Mouse (Mus musculus): ENCODE results near the gene Lama5. TPM values are rescaled to one million over a fixed set of nuclear protein-coding genes. Genes with fewer than 3 reads are reported as not detected.
A peak's percentile ranks its signal among the peaks of the same experiment; 100 is the strongest.

Gene Lama5
- polyA plus RNA-seq, 2 experiments = 31.2 to 47.3 TPM

DNA sequence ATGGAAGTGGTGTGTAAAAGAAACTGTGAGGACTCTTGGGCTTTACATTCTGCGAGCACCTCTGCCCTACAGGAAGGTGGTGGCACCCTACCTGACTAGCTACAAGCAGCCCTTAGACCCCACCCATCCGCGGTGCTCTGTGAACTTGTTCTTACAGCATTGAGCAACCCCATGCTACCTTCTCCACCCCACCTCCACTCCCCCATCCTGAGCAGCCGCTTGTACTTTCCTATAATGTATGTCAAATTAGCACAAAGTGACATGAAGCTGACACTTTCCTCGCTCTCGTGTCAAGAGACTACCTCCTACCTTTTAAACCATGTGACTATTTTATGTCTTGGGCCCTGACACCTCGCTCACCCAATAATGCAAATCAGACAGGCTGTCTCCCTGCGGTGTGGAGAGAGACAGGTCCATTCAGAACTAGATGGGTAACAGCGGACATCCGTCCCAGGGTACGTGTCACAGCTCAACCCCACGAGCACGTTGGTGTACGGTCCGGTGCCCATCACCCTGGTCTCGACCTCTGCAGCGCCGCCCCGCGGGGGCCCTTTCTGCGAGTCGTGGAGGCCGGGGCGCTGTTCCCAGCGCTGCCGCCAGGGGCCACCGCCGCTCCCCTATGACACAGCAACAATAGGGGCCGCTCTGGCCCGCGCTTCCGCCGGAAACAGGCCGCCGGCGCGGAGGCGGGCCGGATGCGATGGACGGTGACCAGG is 54.7 kb downstream of the Lama5 start, which contains the start of gene Adrm1:
Gene Adrm1, plus strand, starts transcription at position 680 of the 716 bp plus-strand sequence.
- TF ChIP-seq POLR2A (IDR thresholded peaks at IDR 0.05; ENCODE audit: borderline replicate concordance, extremely low read depth, insufficient read depth, insufficient read length) = no peak
- Histone ChIP-seq H3K9me3 (ENCODE audit: control insufficient read depth, low read length) (no peaks in the 10 kb centered on the region), H3K4me3 (replicated peaks; ENCODE audit: low read length) (peak within 1 kb of the TSS; percentile 97), H3K4me2 (replicated peaks; ENCODE audit: low read depth, low read length, severe bottlenecking) (peak within 1 kb of the TSS; percentile 87), H3K9ac (ENCODE audit: low read depth, low read length, severe bottlenecking) (peak within 1 kb of the TSS; percentile 95), H3K4me1 (ENCODE audit: control insufficient read depth, insufficient read depth, low read length) (peaks cover 10% of the 10 kb centered on the region; the same call in 1 of the 2 replicates), H3K27ac (replicated peaks; ENCODE audit: low read depth, low read length) (peak within 1 kb of the TSS; percentile 89), H3K27me3 (ENCODE audit: control insufficient read depth, insufficient read depth, low read length) (no peaks in the 10 kb centered on the region), H3K36me3 (ENCODE audit: control insufficient read depth, insufficient read depth, low read length) (peaks cover 30% of the 10 kb centered on the region)
- peak; percentile 99 for ATAC-seq (ENCODE audit: low FRiP score, low read depth)
- 4% methylated on average over 37 of the region's 41 CpGs for WGBS
- peak; percentile 93 for DNase-seq (ENCODE audit: low spot score)

DNA sequence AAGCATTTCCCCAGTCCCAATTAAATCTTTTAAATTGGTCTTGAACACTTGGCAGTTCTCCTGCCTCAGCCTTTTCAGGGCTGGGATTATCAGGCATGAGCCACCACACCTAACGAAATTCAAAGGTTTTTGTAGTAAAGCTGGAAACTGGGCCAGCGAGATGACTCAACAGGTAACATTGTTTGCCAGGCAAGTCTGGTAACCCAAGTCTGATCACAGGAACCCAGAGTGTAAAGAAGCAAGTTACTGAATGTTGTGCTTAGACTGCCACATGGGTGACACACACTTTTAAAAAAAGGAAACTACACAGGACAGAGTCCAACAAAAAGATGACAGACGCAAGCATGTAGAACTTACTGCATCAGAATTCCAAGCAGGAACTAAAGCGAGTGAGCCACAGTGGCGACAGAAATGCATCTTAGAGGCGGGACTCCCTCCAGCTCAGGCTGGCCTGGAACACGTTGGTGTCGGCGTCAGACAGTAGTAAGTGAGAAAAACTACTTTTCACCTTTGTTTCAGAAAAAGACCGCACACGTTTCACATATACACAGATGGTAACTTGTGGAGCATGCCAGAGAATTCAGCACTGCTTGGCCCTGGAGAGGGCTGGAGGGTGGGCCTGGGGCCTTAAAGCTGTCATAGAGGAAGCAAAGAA is 55.4 kb downstream of the Lama5 start:
- Histone ChIP-seq H3K36me3 (ENCODE audit: control insufficient read depth, insufficient read depth, low read length) (peaks cover 23% of the 10 kb centered on the region), H3K27ac (replicated peaks; ENCODE audit: low read depth, low read length) (no peak overlapping the region)
- no peak for TF ChIP-seq POLR2A (IDR thresholded peaks at IDR 0.05; ENCODE audit: borderline replicate concordance, extremely low read depth, insufficient read depth, insufficient read length)

DNA sequence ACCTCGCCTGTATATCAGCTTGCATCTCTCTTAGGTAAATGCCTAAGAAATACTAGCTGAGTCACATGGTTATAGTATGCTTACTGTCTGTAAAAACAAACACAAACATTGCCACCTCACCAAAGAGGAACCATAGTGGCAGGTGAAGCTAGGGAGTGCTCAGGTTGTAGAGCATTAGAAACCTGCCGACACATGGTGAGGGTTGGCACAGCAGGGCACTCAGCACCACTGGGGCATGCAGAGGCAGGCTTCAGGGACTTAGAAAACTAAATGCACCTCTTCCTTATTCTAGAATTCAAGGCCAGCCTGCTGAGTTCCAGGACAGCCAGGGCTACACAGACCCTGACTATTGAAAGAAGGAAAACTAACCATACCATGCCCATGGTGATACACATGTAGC is 58.8 kb downstream of the Lama5 start:
- no peak overlapping the region for H3K4me3 ChIP-seq (replicated peaks; ENCODE audit: low read length)
- no peak overlapping the region for H3K27ac ChIP-seq (replicated peaks; ENCODE audit: low read depth, low read length)
- H3K9me3 ChIP-seq (ENCODE audit: control insufficient read depth, low read length) = no peaks in the 10 kb centered on the region
- no peak for TF ChIP-seq POLR2A (IDR thresholded peaks at IDR 0.05; ENCODE audit: borderline replicate concordance, extremely low read depth, insufficient read depth, insufficient read length)
- H3K36me3 ChIP-seq (ENCODE audit: control insufficient read depth, insufficient read depth, low read length) = peaks cover 12% of the 10 kb centered on the region
- no peak overlapping the region for H3K4me2 ChIP-seq (replicated peaks; ENCODE audit: low read depth, low read length, severe bottlenecking)
- no peaks in the 10 kb centered on the region; the same call in 1 of the 2 replicates for H3K4me1 ChIP-seq (ENCODE audit: control insufficient read depth, insufficient read depth, low read length)
- no peak for DNase-seq (ENCODE audit: low spot score)
- WGBS = 83% methylated on average over 2 of the region's 2 CpGs
- no peak for ATAC-seq (ENCODE audit: low FRiP score, low read depth)
- H3K9ac ChIP-seq (ENCODE audit: low read depth, low read length, severe bottlenecking) = no peak overlapping the region
- no peaks in the 10 kb centered on the region for H3K27me3 ChIP-seq (ENCODE audit: control insufficient read depth, insufficient read depth, low read length)

More for the DNA sequence above, 55.4 kb downstream of the Lama5 start:
- ATAC-seq (ENCODE audit: low FRiP score, low read depth) = no peak
- 79% methylated on average over 11 of the region's 11 CpGs for WGBS
- 0 out of 2 replicates have a peak overlapping the region, but pooled peaks have one; percentile 95 for H3K9ac ChIP-seq (ENCODE audit: low read depth, low read length, severe bottlenecking)
- DNase-seq (ENCODE audit: low spot score) = no peak
- peaks cover 10% of the 10 kb centered on the region; the same call in 1 of the 2 replicates for H3K4me1 ChIP-seq (ENCODE audit: control insufficient read depth, insufficient read depth, low read length)
- 0 out of 2 replicates have a peak overlapping the region, but pooled peaks have one; percentile 87 for H3K4me2 ChIP-seq (replicated peaks; ENCODE audit: low read depth, low read length, severe bottlenecking)
- H3K9me3 ChIP-seq (ENCODE audit: control insufficient read depth, low read length) = no peaks in the 10 kb centered on the region
- H3K4me3 ChIP-seq (replicated peaks; ENCODE audit: low read length) = 0 out of 2 replicates have a peak overlapping the region, but pooled peaks have one; percentile 97
- no peaks in the 10 kb centered on the region for H3K27me3 ChIP-seq (ENCODE audit: control insufficient read depth, insufficient read depth, low read length)

DNA sequence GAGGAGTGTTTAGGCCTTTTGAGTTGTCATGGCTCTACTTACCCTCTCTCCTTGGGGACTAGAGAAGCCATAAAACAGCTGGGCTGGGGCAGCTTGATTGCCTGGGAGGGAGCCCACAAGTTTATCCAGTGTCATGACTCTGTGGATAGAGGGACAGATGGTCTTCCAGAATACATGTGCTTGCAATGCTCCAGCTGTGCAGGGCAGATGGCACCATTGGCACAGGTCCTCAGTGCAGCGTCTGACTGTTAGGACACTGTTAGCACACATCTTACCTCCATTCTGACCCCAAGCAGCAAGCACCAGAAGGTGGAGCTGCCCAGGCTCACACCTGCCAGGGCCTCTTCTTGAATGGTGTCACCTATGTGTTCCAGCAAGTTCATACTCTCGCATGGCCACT is 59.8 kb downstream of the Lama5 start:
- Histone ChIP-seq H3K27ac (replicated peaks; ENCODE audit: low read depth, low read length) (no peak overlapping the region), H3K4me2 (replicated peaks; ENCODE audit: low read depth, low read length, severe bottlenecking) (no peak overlapping the region), H3K27me3 (ENCODE audit: control insufficient read depth, insufficient read depth, low read length) (no peaks in the 10 kb centered on the region), H3K9ac (ENCODE audit: low read depth, low read length, severe bottlenecking) (no peak overlapping the region), H3K36me3 (ENCODE audit: control insufficient read depth, insufficient read depth, low read length) (peaks cover 21% of the 10 kb centered on the region), H3K4me1 (ENCODE audit: control insufficient read depth, insufficient read depth, low read length) (no peaks in the 10 kb centered on the region; the same call in 1 of the 2 replicates), H3K9me3 (ENCODE audit: control insufficient read depth, low read length) (no peaks in the 10 kb centered on the region), H3K4me3 (replicated peaks; ENCODE audit: low read length) (no peak overlapping the region)
- WGBS = 85% methylated on average over 2 of the region's 2 CpGs
- no peak for TF ChIP-seq POLR2A (IDR thresholded peaks at IDR 0.05; ENCODE audit: borderline replicate concordance, extremely low read depth, insufficient read depth, insufficient read length)
- ATAC-seq (ENCODE audit: low FRiP score, low read depth) (no peak), DNase-seq (ENCODE audit: low spot score) (no peak)

DNA sequence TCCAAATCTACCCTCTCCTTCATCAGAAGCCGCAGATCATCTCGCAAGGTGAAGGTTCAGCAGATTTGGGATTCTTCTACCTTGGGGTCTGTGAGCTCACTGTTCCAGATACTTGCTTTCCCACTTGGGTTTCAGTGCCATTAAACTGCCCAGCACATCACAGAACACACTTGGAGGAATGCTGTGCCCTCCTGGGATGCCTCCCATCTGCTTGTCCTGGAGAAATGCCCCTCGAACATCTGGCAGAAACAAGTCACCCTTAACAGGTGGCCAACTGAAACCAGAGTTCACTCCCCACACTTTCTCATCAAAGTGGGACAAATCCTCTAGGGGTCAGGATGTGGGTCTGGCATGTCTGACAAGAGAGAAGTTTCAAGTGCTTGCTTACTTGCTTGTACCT is 67.0 kb downstream of the Lama5 start:
- no peaks in the 10 kb centered on the region for H3K9me3 ChIP-seq (ENCODE audit: control insufficient read depth, low read length)
- no peak overlapping the region for H3K4me2 ChIP-seq (replicated peaks; ENCODE audit: low read depth, low read length, severe bottlenecking)
- no peak overlapping the region for H3K9ac ChIP-seq (ENCODE audit: low read depth, low read length, severe bottlenecking)
- no peak overlapping the region for H3K27ac ChIP-seq (replicated peaks; ENCODE audit: low read depth, low read length)
- DNase-seq (ENCODE audit: low spot score) (no peak), ATAC-seq (ENCODE audit: low FRiP score, low read depth) (no peak)
- H3K4me1 ChIP-seq (ENCODE audit: control insufficient read depth, insufficient read depth, low read length) = no peaks in the 10 kb centered on the region
- no peaks in the 10 kb centered on the region for H3K27me3 ChIP-seq (ENCODE audit: control insufficient read depth, insufficient read depth, low read length)
- peaks cover 72% of the 10 kb centered on the region for H3K36me3 ChIP-seq (ENCODE audit: control insufficient read depth, insufficient read depth, low read length)
- 87% methylated on average over 3 of the region's 3 CpGs for WGBS
- no peak for TF ChIP-seq POLR2A (IDR thresholded peaks at IDR 0.05; ENCODE audit: borderline replicate concordance, extremely low read depth, insufficient read depth, insufficient read length)
- H3K4me3 ChIP-seq (replicated peaks; ENCODE audit: low read length) = no peak overlapping the region
